Mouse (Mus musculus) heart, adult 2 months (tissue): ENCODE results near the gene Cops7a. TPM values are rescaled to one million over a fixed set of nuclear protein-coding genes. Genes with fewer than 3 reads are reported as not detected.

Experiments used
- DNase-seq, 2 experiments: peaks; one replicate each; pipeline ENCODE4 v3.0.0; 2021
- H3K27ac ChIP-seq: fragments of 200-600 bp; 2 replicates; pipeline ENCODE4 v1.8.1; 2022
- H3K27me3 ChIP-seq: fragments of 200-500 bp; 2 replicates; pipeline ENCODE4 v1.6.1; 2012; ENCODE audit warnings: mild to moderate bottlenecking, low read length, inconsistent platforms, mixed read lengths; ENCODE audit not compliant: control insufficient read depth, insufficient read depth
- H3K36me3 ChIP-seq: fragments of 200-500 bp; 2 replicates; pipeline ENCODE4 v1.6.1; 2012; ENCODE audit warnings: low read length, inconsistent platforms; ENCODE audit not compliant: control insufficient read depth, insufficient read depth
- H3K4me1 ChIP-seq: fragments of 200-500 bp; 2 replicates; pipeline ENCODE4 v1.6.1; 2011; ENCODE audit warnings: low read length; ENCODE audit not compliant: control insufficient read depth, insufficient read depth
- H3K4me3 ChIP-seq: fragments of 200-600 bp; 2 replicates; pipeline ENCODE4 v1.8.1; 2022
- H3K79me2 ChIP-seq: fragments of 200-500 bp; replicated peaks from 2 replicates; pipeline ENCODE4 v1.6.1; 2012; ENCODE audit warnings: mild to moderate bottlenecking, inconsistent platforms, low read length, moderate library complexity, mixed read lengths; ENCODE audit not compliant: control insufficient read depth, insufficient read depth
- H3K9ac ChIP-seq: fragments of 200-500 bp; 2 replicates; pipeline ENCODE4 v1.6.1; 2012; ENCODE audit warnings: low read depth, mild to moderate bottlenecking, control low read depth, inconsistent platforms, low read length, mixed read lengths
- CTCF ChIP-seq: fragments of 200-600 bp; IDR thresholded peaks from 2 replicates; pipeline ENCODE4 v1.8.1; 2022; ENCODE audit warnings: antibody characterized with exemption, mild to moderate bottlenecking, moderate library complexity
- EP300 ChIP-seq: fragments of 200-500 bp; IDR thresholded peaks from 2 replicates; pipeline ENCODE4 v1.6.1; 2011; ENCODE audit warnings: low read depth, low read length, control low read depth; ENCODE audit not compliant: insufficient read depth
- POLR2A ChIP-seq: fragments of 200-500 bp; IDR thresholded peaks from 2 replicates; pipeline ENCODE4 v1.6.1; 2011; ENCODE audit warnings: mild to moderate bottlenecking, low read depth, low read length, control low read depth; ENCODE audit not compliant: insufficient read depth
- WGBS: fragments of 180-500 bp; shearing (Covaris S2); methylation state at CpG from one replicate; pipeline ENCODE4 v1.1.7; 2018; 5-methylcytosine and 5-hydroxymethylcytosine counted together
- intact Hi-C: fragments of 180-260 bp; cut with DNase I; formaldehyde crosslinking; loops from one replicate; pipeline ENCODE4 v1.15.1; 2025
- polyA plus RNA-seq: library from polyadenylated mRNA; depleted of rRNA; stranded (reverse); fragments of >200 nt; gene quantifications from 2 replicates; pipeline ENCODE4 v1.2.3, GENCODE M21; 2012
- total RNA-seq, 2 experiments: library from RNA; stranded (reverse); gene quantifications; 2 replicates each; pipeline ENCODE4 v1.2.3; 2021

The Cops7a gene
- total and polyA plus RNA-seq, 3 experiments, result 83.2 to 208 (median 99.8) TPM

DNA sequence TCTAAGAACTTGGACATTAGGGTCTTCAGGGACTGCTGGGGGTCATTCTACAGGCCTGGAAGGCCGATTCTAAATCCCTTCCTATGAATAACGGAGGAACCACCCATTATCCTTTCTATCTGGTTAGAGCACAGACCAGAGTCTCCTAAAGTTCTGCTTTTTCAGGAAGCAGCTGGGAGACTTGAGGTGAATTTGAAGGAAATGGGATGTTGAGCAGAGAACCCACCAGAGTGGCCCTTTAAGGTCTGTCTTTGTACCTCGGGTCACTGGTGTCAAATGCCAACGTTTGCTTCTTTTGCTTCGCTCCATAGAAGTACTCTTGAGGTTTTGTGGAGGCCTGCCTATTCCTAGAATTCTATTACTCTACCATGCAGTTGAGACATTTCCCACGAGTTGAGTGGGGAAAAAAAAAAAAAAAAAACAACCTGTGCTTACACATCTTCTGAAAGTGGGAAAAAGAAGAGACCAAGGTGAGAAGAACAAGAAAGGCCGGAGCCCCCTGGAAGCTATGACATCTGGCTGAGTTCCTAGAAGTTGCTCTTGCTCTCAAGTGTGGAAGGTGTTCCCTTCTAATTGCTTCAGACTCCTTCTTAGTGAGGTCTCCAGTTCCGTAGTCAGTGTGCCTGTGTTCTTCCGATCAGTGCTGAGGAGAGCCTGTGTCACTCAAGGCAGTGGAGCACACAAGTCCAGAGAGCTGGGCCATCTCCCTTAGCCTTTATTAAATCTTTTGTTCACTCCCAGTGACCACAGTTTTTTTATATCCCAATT is 44.8 kb downstream of the Cops7a start:
- intact Hi-C loops, result no loop called here
- Histone ChIP-seq H3K27me3 (no peaks in the 10 kb centered on the region), H3K36me3 (no peaks in the 10 kb centered on the region), H3K27ac (peak overlapping the region; percentile 96), H3K4me1 (peaks cover 11% of the 10 kb centered on the region), H3K4me3 (peak overlapping the region; percentile 42; the same call in 1 of the 2 replicates), H3K9ac (no peak overlapping the region), H3K79me2 (0 out of 2 replicates have a peak, but pooled peaks cover 2% of the 10 kb centered on the region)
- no peak for DNase-seq
- no peak for TF ChIP-seq CTCF
- TF ChIP-seq POLR2A, result no peak
- TF ChIP-seq EP300, result no peak
- 32% methylated on average over 9 of the region's 9 CpGs for WGBS

DNA sequence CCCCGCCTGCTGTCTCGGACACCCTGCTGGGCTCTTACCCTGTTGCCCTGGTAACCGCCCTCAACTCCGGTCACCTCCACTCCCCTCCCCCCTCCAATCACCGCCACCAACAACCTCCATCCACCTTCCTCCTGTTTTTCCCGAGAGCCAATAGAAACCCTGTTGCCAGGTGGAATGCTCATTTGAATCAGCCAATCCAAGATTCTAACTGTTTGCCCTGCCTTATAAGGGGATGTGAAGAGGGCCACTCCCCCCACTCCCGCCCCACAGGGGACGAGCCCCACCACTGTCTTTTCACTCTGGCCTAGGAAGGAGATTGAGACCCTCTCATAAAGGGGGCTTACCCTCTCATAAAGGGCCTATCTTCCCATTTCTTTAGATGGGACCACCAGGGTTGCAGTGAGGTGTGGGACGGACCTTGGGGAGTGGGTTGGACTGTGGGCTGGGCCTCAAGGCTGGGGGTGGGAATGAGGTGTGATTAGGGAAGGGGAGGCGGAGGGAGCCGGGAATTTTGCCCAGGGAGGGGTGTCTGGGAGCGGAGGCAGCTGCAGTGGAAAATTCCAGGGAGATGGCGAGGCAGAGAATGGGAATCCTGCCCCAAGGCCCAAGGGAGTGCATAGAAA is 45.5 kb downstream of the Cops7a start, which contains the start of gene Ptms:
Gene Ptms (minus strand): TSS at position 409 of the 623 bp plus-strand sequence.
- TF ChIP-seq CTCF (no peak), POLR2A (peak; percentile 61), EP300 (0 out of 2 replicates have a peak, but pooled peaks have one; percentile 53)
- intact Hi-C loops, result no loop called here
- WGBS, result 2% methylated on average over 13 of the region's 13 CpGs

DNA sequence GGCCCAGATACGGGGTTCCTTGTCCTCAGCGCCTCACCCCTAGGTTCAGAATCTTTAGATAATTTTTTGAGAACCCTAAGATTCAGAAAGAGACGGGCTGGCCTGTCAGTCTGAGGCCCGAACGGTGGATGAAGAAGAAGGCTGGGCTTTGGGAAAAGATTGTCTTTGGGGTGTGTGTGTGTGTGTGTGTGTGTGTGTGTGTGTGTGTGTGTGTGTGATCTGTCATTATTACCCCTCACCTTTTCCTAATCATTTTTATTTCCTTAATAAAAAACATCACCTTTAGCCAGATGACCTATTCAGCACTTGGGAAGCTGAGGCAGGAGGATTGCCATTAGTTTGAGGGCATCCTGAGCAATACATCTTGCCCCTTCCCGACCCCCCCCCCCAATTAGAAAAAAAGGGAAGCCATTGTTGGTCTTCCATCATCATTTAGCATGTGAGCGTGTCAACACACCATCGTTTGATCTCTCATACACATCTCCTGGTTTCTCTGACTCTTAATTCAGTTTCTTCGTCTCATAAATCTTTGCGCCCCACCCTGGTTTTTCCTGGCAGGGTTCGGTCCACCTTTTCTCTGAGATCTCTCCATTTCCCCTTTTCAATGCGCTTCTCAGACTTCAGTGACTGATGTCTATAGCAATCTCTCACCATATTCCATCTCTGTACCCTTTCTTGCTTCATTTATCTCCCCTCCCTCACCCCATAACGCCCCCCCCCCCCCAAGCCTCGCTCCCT is 46.3 kb downstream of the Cops7a start:
- Histone ChIP-seq H3K27me3 (no peaks in the 10 kb centered on the region), H3K79me2 (0 out of 2 replicates have a peak, but pooled peaks cover 2% of the 10 kb centered on the region), H3K36me3 (no peaks in the 10 kb centered on the region), H3K4me1 (peaks cover 12% of the 10 kb centered on the region), H3K9ac (no peak overlapping the region), H3K27ac (peak overlapping the region; percentile 98), H3K4me3 (peak overlapping the region; percentile 34; the same call in 1 of the 2 replicates)
- 33% methylated on average over 13 of the region's 14 CpGs for WGBS
- intact Hi-C loops, result no loop called here
- DNase-seq, result no peak
- TF ChIP-seq POLR2A, result no peak
- TF ChIP-seq EP300, result no peak
- no peak for TF ChIP-seq CTCF

More for the DNA sequence above, 45.5 kb downstream of the Cops7a start, which contains the start of gene Ptms:
- Histone ChIP-seq H3K27ac (peak within 1 kb of the TSS; percentile 96), H3K4me1 (peaks cover 12% of the 10 kb centered on the region), H3K27me3 (no peaks in the 10 kb centered on the region), H3K79me2 (0 out of 2 replicates have a peak, but pooled peaks cover 2% of the 10 kb centered on the region), H3K36me3 (no peaks in the 10 kb centered on the region), H3K4me3 (peak within 1 kb of the TSS; percentile 42), H3K9ac (peak within 1 kb of the TSS; percentile 66)
- DNase-seq, result peak; percentile 93 to 94

DNA sequence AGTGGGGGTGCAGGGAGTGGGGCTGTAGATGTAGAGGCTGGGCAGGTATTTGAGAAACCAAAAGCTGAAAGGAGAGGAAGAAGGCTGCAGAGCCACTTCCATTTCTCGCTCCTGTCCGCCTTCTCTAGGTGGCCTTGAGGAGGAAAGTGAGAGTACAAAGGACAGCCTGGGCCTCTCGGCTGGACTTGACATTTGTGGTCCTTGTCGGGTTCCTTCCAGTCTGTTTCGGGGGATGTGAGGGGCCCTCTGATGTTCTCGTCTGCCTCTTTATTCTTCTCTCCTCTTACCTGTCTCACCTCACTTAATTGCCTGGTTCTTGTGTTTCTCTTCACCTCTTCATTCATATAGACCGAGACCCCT is 47.0 kb downstream of the Cops7a start:
- Histone ChIP-seq H3K27me3 (no peaks in the 10 kb centered on the region), H3K79me2 (0 out of 2 replicates have a peak, but pooled peaks cover 2% of the 10 kb centered on the region), H3K36me3 (no peaks in the 10 kb centered on the region), H3K9ac (peak overlapping the region; percentile 99), H3K4me3 (peak overlapping the region; percentile 90), H3K27ac (peak overlapping the region; percentile 98), H3K4me1 (peaks cover 12% of the 10 kb centered on the region)
- 25% methylated on average over 7 of the region's 7 CpGs for WGBS
- intact Hi-C loops, result no loop called here
- no peak for DNase-seq
- TF ChIP-seq EP300 (no peak), CTCF (no peak), POLR2A (no peak)

DNA sequence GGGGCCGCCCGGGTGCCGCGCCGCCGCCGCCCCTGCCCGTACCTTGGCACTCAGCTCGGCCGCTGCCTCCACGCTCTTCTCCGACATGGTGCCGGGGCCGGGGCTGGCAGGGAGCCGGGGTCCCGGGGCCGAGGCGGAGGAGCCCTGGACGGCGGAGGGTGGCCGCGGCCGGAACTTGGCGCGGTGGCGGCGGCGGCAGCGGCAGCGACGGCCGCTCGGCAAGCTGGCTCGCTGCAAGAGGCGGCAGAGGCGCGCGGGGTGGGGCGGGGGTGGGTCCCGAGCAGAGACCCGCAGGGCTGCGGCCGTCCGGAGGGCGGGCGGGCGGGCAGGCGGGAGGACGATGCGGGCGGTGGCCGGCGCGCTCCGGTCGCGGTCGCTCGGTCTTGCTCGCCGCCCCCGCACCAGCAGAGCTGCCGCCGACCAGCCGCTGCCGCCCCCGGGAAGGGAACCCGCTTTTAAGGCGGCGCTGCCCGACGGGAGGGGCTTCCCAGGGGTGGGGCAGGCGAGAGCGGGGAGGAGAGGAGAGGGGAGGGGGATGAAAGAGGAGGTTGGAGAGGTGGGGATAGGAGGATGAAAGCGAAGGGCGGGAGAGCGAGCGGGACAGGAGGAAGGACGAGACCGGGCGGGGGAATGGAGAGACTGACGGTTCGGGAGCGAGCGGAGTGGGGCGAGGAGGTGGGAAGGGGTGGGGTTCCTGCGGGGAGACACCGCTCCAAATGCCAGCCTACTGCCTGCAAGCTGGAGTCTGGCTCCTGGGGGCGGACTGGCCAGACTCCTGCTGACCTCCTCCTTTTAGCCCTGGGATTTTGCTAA is 47.6 kb downstream of the Cops7a start:
- peak; percentile 67 for TF ChIP-seq POLR2A
- TF ChIP-seq EP300, result peak; percentile 29; the same call in 1 of the 2 replicates
- no peak for TF ChIP-seq CTCF
- no peaks in the 10 kb centered on the region for H3K36me3 ChIP-seq
- H3K27ac ChIP-seq, result peak overlapping the region; percentile 98
- peaks cover 12% of the 10 kb centered on the region for H3K4me1 ChIP-seq
- 0 out of 2 replicates have a peak, but pooled peaks cover 2% of the 10 kb centered on the region for H3K79me2 ChIP-seq
- H3K4me3 ChIP-seq, result peak overlapping the region; percentile 90
- H3K9ac ChIP-seq, result peak overlapping the region; percentile 99
- H3K27me3 ChIP-seq, result no peaks in the 10 kb centered on the region
- DNase-seq, result peak; percentile 93 to 94
- 2% methylated on average over 88 of the region's 89 CpGs for WGBS
- intact Hi-C loops, result loop anchor here (1.0 kb wide), 2 partner anchors 13 kb away; no protein-coding TSS in a partner anchor
